Mouse (Mus musculus) limb, embryonic 13.5 days (tissue): ENCODE results near the gene Gla. TPM values are rescaled to one million over a fixed set of nuclear protein-coding genes. Genes with fewer than 3 reads are reported as not detected.
A peak's percentile ranks its signal among the peaks of the same experiment; 100 is the strongest.

Experiments used
- ATAC-seq: fragments of 200-750 bp; cut with Nextera tagmentation; 2 replicates; pipeline ENCODE4 v1.8.0; 2017; ENCODE audit warnings: low read depth, moderate number of reproducible peaks, moderate TSS enrichment; ENCODE audit not compliant: low FRiP score
- H3K27ac ChIP-seq: fragments of 300-500 bp; sonication (generic); 2 replicates; pipeline ENCODE4 v1.5.1; 2015; ENCODE audit warnings: inconsistent platforms, mild to moderate bottlenecking, moderate library complexity
- H3K27me3 ChIP-seq: fragments of 300-500 bp; sonication (generic); 2 replicates; pipeline ENCODE4 v1.6.1; 2015; ENCODE audit warnings: mild to moderate bottlenecking, inconsistent platforms
- H3K36me3 ChIP-seq: fragments of 300-500 bp; sonication (generic); 2 replicates; pipeline ENCODE4 v1.6.1; 2015; ENCODE audit warnings: inconsistent platforms, mild to moderate bottlenecking, moderate library complexity
- H3K4me1 ChIP-seq: fragments of 300-500 bp; sonication (generic); 2 replicates; pipeline ENCODE4 v1.6.1; 2015; ENCODE audit warnings: inconsistent platforms
- H3K4me2 ChIP-seq: fragments of 300-500 bp; sonication (generic); replicated peaks from 2 replicates; pipeline ENCODE4 v1.6.1; 2015; ENCODE audit warnings: inconsistent platforms, mild to moderate bottlenecking, moderate library complexity
- H3K4me3 ChIP-seq: fragments of 300-500 bp; sonication (generic); 2 replicates; pipeline ENCODE4 v1.5.1; 2015; ENCODE audit warnings: moderate library complexity, mild to moderate bottlenecking, inconsistent platforms
- H3K9ac ChIP-seq: fragments of 300-500 bp; sonication (generic); 2 replicates; pipeline ENCODE4 v1.6.1; 2015; ENCODE audit warnings: mild to moderate bottlenecking, inconsistent platforms
- H3K9me3 ChIP-seq: fragments of 300-500 bp; sonication (generic); 2 replicates; pipeline ENCODE4 v1.6.1; 2016; ENCODE audit warnings: inconsistent platforms
- WGBS: fragments of 180-500 bp; shearing (Covaris S2); methylation state at CpG from one replicate; pipeline ENCODE4 v1.1.7; 2015; 5-methylcytosine and 5-hydroxymethylcytosine counted together
- polyA plus RNA-seq: library from polyadenylated mRNA; unstranded; fragments of >200 nt; fragmentation: Nextera tagmentation; extraction: Ambion mirVana; gene quantifications from 2 replicates; pipeline ENCODE4 v1.2.1, GENCODE M21; 2015

Gla gene
- polyA plus RNA-seq, 1 experiment from 2014 or later = 4.4 TPM

DNA sequence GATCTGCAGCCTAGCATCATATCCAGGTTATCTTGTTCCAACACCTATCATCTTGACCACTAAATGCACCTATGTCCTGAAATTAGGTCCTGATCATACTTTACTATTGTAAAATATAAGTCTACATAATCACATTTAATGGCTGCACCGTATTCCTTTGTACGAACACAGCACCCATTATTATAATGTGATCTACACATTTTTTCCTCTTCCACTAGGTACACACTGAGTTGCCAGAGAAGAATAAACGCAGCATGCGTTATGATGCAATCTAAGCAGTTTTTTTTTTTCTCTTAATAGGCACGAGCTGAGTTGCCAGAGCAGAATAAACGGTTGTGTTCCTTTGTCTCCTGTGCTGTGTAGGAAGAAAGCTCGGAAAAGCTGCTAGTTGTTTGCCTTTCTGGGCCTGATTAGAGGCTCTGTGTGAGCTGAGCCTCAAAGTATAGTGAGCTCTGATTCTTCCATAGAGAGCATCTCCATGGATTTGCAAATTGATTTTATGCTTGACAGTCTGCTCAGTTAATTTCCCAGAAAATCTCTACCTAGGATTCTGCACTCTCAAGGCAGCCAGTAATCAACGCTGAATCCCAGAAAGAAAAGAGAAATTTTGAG lies 19.4 kb upstream of the Gla start:
- H3K36me3 ChIP-seq = no peaks in the 10 kb centered on the region
- no peak overlapping the region for H3K27ac ChIP-seq
- peaks cover 9% of the 10 kb centered on the region; the same call in 1 of the 2 replicates for H3K27me3 ChIP-seq
- H3K4me1 ChIP-seq = no peaks in the 10 kb centered on the region
- ATAC-seq = no peak
- WGBS = 62% methylated on average over 8 of the region's 8 CpGs
- H3K4me3 ChIP-seq = no peak overlapping the region
- H3K4me2 ChIP-seq = no peak overlapping the region
- H3K9me3 ChIP-seq = no peaks in the 10 kb centered on the region
- H3K9ac ChIP-seq = no peak overlapping the region

DNA sequence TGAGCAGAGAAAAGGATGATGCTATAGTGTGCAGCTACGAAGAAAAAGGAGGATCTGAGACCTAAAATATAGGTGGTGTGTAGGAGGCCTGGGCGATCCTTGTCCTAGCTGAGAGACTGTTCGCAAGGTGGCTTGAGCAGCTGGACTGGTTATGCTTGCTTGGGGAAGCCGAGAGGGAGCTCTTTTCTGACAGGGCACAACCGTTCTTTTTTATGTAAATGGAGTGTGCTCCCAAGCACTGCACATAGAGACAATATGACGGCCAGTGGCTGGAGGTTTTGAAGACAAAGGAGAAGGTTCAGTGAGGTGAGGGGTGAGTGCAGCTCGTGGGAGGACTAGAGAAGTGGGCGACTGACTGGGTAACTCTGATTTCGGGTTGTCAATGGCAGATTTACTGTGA lies 18.8 kb upstream of the Gla start:
- ATAC-seq = no peak
- Histone ChIP-seq H3K4me2 (no peak overlapping the region), H3K9ac (no peak overlapping the region), H3K4me1 (no peaks in the 10 kb centered on the region), H3K4me3 (no peak overlapping the region), H3K27me3 (peaks cover 9% of the 10 kb centered on the region; the same call in 1 of the 2 replicates), H3K27ac (peak overlapping the region; percentile 28; the same call in 1 of the 2 replicates), H3K36me3 (no peaks in the 10 kb centered on the region), H3K9me3 (no peaks in the 10 kb centered on the region)
- WGBS = 68% methylated on average over 9 of the region's 9 CpGs

DNA sequence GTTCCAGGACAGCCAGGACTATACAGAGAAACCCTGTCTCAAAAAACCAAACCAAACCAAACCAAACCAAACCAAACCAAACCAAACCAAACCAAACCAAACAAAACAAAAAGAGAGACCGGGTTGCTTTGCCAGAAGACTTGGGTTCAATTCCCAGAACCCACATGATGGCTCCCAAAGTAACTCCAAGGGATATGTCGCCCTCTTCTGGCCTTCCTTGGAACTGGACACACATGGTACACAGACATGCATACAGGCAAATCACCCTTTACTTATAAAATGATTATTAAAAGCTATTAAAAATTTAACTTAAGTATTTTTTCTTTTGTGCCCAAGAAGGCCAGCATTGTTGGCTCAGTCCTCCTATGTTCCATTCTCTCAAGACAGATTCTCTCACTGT lies 13.4 kb upstream of the Gla start:
- peaks cover 9% of the 10 kb centered on the region; the same call in 1 of the 2 replicates for H3K27me3 ChIP-seq
- no peak overlapping the region for H3K4me3 ChIP-seq
- H3K4me1 ChIP-seq = no peaks in the 10 kb centered on the region
- H3K9ac ChIP-seq = no peak overlapping the region
- H3K9me3 ChIP-seq = no peaks in the 10 kb centered on the region
- no peak for ATAC-seq
- WGBS = 77% methylated on average over 2 of the region's 2 CpGs
- no peak overlapping the region for H3K27ac ChIP-seq
- H3K36me3 ChIP-seq = no peaks in the 10 kb centered on the region
- no peak overlapping the region for H3K4me2 ChIP-seq

DNA sequence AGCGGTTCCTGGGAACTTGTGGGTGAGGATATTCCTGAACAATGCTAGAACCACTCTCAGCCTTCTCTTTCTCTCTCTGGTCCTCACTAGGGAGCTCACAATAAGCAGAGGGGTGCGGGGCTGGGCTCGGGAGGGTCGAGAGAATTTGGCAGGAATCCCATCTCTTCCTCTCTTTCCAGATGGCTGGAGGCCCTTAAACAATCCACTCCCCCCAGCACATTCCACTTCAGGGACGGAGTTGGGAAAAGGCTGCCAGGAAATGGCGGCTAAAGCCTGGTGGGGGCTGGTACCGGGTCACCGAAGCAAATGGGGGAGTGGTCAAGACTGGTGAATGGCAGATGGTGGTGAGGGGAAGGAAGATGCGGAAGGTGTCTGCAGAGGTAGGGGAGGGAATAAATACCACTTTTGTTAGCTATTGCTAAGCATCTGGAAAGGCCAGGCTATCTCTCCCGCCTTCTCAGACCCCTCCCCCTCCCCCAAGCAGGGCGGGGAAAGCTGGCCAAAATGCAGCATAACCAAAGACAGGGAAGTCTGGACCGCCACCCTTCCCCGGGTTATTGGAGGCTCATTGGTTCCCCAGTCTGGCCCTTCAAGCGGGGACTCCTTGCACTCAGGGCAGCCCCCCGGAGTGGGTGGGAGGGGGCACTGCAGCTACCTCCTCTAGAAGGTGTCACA lies 11.5 kb upstream of the Gla start:
- Histone ChIP-seq H3K36me3 (no peaks in the 10 kb centered on the region), H3K27ac (peak overlapping the region; percentile 89), H3K9me3 (no peaks in the 10 kb centered on the region), H3K27me3 (peaks cover 1% of the 10 kb centered on the region; the same call in 1 of the 2 replicates), H3K4me2 (peak overlapping the region; percentile 52), H3K4me1 (no peaks in the 10 kb centered on the region), H3K9ac (peak overlapping the region; percentile 35), H3K4me3 (peak overlapping the region; percentile 29)
- ATAC-seq = peak; percentile 94
- WGBS = 18% methylated on average over 14 of the region's 15 CpGs

DNA sequence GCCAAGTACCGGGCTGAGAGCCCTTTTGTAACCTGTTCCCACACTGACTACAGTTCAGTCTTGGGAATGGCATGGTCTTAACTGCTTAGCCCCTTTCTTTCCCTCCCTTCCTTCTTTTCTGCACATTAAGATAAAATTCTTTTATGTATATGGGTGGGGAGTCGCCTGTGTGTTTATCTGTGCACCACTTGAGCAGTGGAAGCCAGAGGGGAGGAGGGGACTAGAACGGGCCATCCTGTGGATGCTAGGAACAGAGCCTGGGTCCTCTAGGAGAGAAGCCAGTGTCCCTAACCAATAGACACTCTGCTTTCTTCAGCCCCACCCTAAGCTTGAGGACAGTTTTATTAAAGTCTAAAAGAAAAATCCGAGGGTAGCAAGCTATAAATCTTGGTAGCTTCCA lies 10.1 kb upstream of the Gla start:
- no peak overlapping the region for H3K4me3 ChIP-seq
- H3K36me3 ChIP-seq = no peaks in the 10 kb centered on the region
- H3K4me2 ChIP-seq = no peak overlapping the region
- no peak overlapping the region for H3K9ac ChIP-seq
- 81% methylated on average over 4 of the region's 4 CpGs for WGBS
- no peaks in the 10 kb centered on the region for H3K9me3 ChIP-seq
- no peaks in the 10 kb centered on the region for H3K4me1 ChIP-seq
- no peaks in the 10 kb centered on the region for H3K27me3 ChIP-seq
- no peak overlapping the region for H3K27ac ChIP-seq
- no peak for ATAC-seq

DNA sequence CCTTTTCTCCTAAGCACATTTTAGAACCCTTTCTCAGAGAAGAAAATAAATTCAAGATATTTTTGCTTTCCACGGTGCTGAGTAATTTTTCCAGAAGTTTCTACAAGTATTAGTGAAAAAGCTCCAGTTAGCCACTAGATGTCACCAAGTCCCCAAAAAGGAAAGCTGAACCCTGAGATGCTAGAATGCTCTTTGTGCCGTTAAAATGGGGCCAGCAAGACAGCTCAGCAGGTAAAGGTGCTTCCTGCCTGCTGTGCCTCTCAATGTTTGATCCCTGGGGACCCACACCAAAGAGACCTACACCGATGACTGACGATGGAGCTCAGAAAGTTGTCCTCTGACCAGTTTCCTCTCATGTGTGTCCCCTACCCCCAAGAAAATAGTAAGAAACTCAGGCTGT lies 8.5 kb upstream of the Gla start:
- no peak overlapping the region for H3K4me2 ChIP-seq
- H3K9me3 ChIP-seq = no peaks in the 10 kb centered on the region
- no peak overlapping the region for H3K4me3 ChIP-seq
- H3K4me1 ChIP-seq = no peaks in the 10 kb centered on the region
- no peak overlapping the region for H3K27ac ChIP-seq
- ATAC-seq = no peak
- no peak overlapping the region for H3K9ac ChIP-seq
- WGBS = 40% methylated on average over 4 of the region's 4 CpGs
- H3K36me3 ChIP-seq = no peaks in the 10 kb centered on the region
- no peaks in the 10 kb centered on the region for H3K27me3 ChIP-seq

DNA sequence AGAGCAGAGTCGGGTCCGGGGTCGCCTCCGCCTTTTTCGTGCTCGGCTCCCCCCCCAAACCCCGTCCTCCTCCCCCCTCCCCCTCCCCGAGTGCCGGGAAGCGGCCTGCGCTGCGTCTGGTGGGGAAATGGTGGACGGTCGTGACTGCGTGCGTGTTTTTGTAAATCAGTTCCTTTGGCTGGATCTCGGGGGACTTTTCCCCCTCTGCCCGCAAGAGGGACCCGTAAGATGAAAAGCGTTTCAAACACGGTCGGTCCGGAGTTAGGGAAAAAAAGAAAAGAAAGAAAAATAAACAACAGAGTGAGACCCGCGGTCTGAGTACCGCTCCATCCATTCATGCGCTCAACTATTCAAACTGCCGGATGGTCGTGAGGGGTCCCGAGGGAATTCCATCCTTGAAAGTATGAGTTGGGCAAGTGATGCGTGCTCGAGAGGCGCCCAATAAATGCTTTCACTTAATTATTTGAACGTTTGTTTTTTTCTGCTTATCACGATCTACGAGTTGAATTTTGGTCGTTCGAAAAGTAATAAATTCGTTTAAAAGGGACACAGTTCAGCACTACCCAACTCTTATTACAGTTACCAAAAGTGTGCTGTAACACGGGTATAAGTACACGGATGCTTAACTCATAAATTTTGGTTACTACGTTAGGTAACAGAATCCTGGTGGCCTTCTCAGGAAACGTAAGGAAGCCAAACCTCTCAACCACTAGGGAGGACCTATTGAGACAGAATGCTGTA lies 625 bp upstream of the Gla start:
- Histone ChIP-seq H3K9ac (peak overlapping the region; percentile 69), H3K4me2 (peak overlapping the region; percentile 60), H3K27me3 (peaks cover 6% of the 10 kb centered on the region; the same call in 1 of the 2 replicates), H3K27ac (peak overlapping the region; percentile 86), H3K4me1 (peaks cover 9% of the 10 kb centered on the region), H3K4me3 (peak overlapping the region; percentile 54), H3K36me3 (no peaks in the 10 kb centered on the region), H3K9me3 (no peaks in the 10 kb centered on the region)
- WGBS = 16% methylated on average over 39 of the region's 43 CpGs
- peak; percentile 86 for ATAC-seq

DNA sequence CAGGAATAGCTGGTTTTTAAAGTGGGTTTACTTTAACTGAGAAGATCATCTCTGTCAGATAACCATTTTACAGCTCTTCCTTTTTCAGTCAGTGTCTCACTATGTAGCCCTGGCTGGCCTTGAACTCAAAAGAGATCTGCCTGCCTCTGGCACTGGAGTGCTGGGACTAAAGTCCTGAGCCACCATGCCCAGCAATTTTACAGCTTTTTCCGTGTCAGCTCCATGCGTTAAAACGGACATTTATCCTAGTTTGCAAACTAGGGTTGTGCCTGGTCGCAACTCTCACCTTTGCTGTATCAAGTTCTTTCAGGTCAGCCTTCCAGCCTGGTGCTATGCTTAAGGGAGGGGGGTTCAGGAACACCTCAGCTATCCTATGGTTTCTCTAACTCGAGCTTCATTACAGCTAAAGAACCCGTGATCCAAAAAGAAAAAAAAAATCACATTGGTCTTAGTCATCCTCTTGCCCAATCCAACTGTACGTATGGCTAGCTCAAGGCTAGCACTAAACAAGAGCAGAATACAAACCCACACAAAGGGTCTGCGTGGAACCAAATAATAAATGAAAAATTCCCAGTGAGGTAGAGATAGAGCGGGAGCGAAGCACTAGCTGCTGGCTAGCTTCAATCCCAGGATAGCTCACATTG lies 881 bp downstream of the Gla start:
- peaks cover 9% of the 10 kb centered on the region for H3K4me1 ChIP-seq
- whole genome bisulfite sequencing = 31% methylated on average over 10 of the region's 10 CpGs
- H3K4me3 ChIP-seq = peak overlapping the region; percentile 53
- H3K9me3 ChIP-seq = no peaks in the 10 kb centered on the region
- H3K27me3 ChIP-seq = peaks cover 6% of the 10 kb centered on the region; the same call in 1 of the 2 replicates
- peak overlapping the region; percentile 62 for H3K9ac ChIP-seq
- H3K36me3 ChIP-seq = no peaks in the 10 kb centered on the region
- H3K27ac ChIP-seq = no peak overlapping the region
- H3K4me2 ChIP-seq = peak overlapping the region; percentile 67
- no peak for ATAC-seq

DNA sequence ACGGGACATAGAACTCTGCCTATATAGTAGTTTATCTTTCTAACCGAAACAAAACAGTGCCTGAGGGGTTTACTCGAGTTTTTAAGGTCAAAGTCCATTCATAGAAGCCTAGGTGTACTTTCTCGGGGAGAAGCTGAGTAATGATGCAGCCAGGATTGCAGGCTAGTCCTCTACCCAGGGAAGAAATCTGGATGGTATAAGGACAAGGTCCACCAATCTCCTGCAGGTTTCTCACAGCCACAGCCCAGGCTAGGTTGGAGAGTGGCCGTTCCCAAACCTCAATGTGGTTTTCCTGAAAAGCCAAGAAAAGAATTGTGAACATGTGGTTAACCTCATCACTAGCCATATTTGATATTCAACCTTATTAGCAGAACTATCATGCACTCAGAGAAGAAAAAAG lies 11.1 kb downstream of the Gla start:
- ATAC-seq = no peak
- H3K4me1 ChIP-seq = peaks cover 7% of the 10 kb centered on the region; the same call in 1 of the 2 replicates
- no peaks in the 10 kb centered on the region; the same call in 1 of the 2 replicates for H3K27me3 ChIP-seq
- H3K27ac ChIP-seq = no peak overlapping the region
- H3K9me3 ChIP-seq = no peaks in the 10 kb centered on the region
- no peak overlapping the region for H3K4me2 ChIP-seq
- 45% methylated on average over 5 of the region's 5 CpGs for WGBS
- no peak overlapping the region for H3K4me3 ChIP-seq
- no peak overlapping the region for H3K9ac ChIP-seq
- H3K36me3 ChIP-seq = peaks cover 2% of the 10 kb centered on the region; the same call in 1 of the 2 replicates

DNA sequence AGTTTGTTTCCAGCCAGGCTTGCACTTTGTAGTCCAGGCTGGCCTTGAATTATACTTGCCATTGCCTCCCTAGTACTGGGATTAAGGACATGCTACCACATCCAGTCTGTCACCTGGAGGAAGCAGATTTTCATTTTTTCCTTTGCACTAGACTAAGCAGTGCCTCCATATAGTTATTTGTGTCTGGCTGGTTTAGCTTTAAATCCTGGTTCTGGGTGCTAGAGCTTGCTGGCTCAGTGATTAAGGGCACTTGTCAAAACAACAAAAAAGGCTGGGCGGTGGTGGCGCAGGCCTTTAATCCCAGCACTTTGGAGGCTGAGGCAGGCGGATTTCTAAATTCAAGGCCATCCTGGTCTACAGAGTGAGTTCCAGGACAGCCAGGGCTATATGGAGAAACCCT lies 11.9 kb downstream of the Gla start:
- Histone ChIP-seq H3K27ac (no peak overlapping the region), H3K9ac (no peak overlapping the region), H3K4me2 (no peak overlapping the region), H3K4me3 (no peak overlapping the region), H3K4me1 (peaks cover 7% of the 10 kb centered on the region; the same call in 1 of the 2 replicates), H3K36me3 (peaks cover 2% of the 10 kb centered on the region; the same call in 1 of the 2 replicates), H3K9me3 (no peaks in the 10 kb centered on the region), H3K27me3 (no peaks in the 10 kb centered on the region; the same call in 1 of the 2 replicates)
- no peak for ATAC-seq
- WGBS = 86% methylated on average over 3 of the region's 3 CpGs

DNA sequence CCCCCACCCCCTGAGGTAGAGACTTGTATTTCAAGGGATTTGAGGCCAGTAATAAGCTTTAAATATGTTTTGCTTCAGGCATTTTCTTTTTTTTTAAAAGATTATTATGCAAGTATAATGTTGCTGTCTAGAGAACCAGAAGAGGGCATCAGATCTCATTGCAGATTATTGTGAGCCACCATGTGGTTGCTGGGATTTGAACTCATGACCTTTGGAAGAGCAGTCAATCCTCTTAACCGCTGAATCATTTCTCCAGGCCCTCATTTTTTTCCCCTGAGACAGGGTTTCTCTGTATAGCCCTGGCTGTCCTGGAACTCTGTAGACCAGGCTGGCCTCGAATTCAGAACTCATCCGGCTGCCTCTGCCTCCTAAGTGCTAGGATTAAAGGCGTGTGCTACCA lies 12.7 kb downstream of the Gla start:
- H3K9ac ChIP-seq = no peak overlapping the region
- no peak overlapping the region for H3K27ac ChIP-seq
- ATAC-seq = no peak
- 79% methylated on average over 4 of the region's 4 CpGs for WGBS
- H3K4me3 ChIP-seq = no peak overlapping the region
- H3K27me3 ChIP-seq = no peaks in the 10 kb centered on the region; the same call in 1 of the 2 replicates
- no peak overlapping the region for H3K4me2 ChIP-seq
- H3K4me1 ChIP-seq = peaks cover 7% of the 10 kb centered on the region; the same call in 1 of the 2 replicates
- H3K36me3 ChIP-seq = peaks cover 2% of the 10 kb centered on the region; the same call in 1 of the 2 replicates
- no peaks in the 10 kb centered on the region for H3K9me3 ChIP-seq
